ENCODE assay signal across 7 mouse cellular contexts in the genomic region with DNA sequence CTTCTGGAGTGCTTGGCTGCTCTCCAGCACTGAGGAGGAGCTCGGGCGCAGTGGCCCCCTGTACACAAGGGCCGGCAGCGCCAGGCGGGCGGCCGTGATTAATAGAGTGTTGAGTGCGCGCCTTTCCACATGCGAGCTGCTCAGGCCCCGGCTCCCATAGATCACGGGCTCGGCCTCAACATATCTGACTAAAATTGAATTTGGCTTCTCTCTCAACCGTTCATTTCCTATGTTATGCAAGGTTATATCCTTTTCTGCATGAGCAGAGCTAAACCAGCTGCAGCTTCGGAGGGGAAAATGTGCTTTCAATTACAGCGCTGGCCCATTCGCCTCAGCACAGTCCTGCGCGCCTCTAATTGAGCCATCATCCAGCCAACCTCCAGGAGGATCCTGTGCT.
DNase-seq lines count a peak whose midpoint lies in the region; ATAC-seq lines count a peak whose summit lies in the region.

No protein-coding gene starts in this region.

- H3K27me3 ChIP-seq in forebrain, embryonic 12.5 days, result no peaks in the 10 kb centered on the region

- intact Hi-C loops in heart, postnatal 10 days (cut with DNase I), result no loop called here

- no peaks in the 10 kb centered on the region for H3K9me3 ChIP-seq in forebrain, embryonic 12.5 days

- peak; percentile 85 for DNase-seq in Muller cell, postnatal 12 days (ENCODE audit: inconsistent ontology term)
- DNase-seq in adrenal gland, adult 8-10 months, result peak; percentile 24
- peak; percentile 63 to 68 for DNase-seq in heart, postnatal 10 days
- DNase-seq in kidney, postnatal 10 days, result peak; percentile 92
- peak; percentile 80 for DNase-seq in mesoderm, embryonic 11.5 days (ENCODE audit: low read depth, low spot score)
- DNase-seq in yolk sac, embryonic 10.5 days (ENCODE audit: low spot score), result peak; percentile 19

- peak overlapping the region; percentile 24; the same call in 1 of the 2 replicates for H3K4me2 ChIP-seq in forebrain, embryonic 12.5 days

- H3K9ac ChIP-seq in forebrain, embryonic 12.5 days, result no peak overlapping the region

- 54% methylated on average over 19 of the region's 19 CpGs for WGBS in forebrain, embryonic 12.5 days

- H3K4me1 ChIP-seq in forebrain, embryonic 12.5 days, result peaks cover 10% of the 10 kb centered on the region; the same call in 1 of the 2 replicates

- H3K4me3 ChIP-seq in forebrain, embryonic 12.5 days (replicated peaks), result no peak overlapping the region

- peaks cover 30% of the 10 kb centered on the region for H3K36me3 ChIP-seq in forebrain, embryonic 12.5 days (replicated peaks)

- ATAC-seq in forebrain, embryonic 12.5 days (ENCODE audit: low FRiP score), result peak; percentile 69; the same call in 1 of the 2 replicates

- H3K27ac ChIP-seq in forebrain, embryonic 12.5 days, result peak overlapping the region; percentile 67

Comparison
In these comparisons a context has a peak if more than half of its experiments do, and no peak if none do; other contexts are left out.
1. DNase-seq: peak in every context shown above with its lines; median percentile 92 in kidney, postnatal 10 days; 85 in Muller cell, postnatal 12 days; 80 in mesoderm, embryonic 11.5 days; 66 in heart, postnatal 10 days; 24 in adrenal gland, adult 8-10 months; 19 in yolk sac, embryonic 10.5 days.